Mouse (Mus musculus) left cerebral cortex, postnatal 4 days (tissue): Measurements from ENCODE around the gene Jarid2. TPM values are rescaled to one million over a fixed set of nuclear protein-coding genes. Genes with fewer than 3 reads are reported as not detected.

Experiments used
- DNase-seq: peaks from one replicate; pipeline ENCODE4 v3.0.0-alpha.2; 2022
- intact Hi-C: fragments of 180-260 bp; cut with DNase I; formaldehyde crosslinking; loops from one replicate; pipeline ENCODE4 v1.15.1; 2025
- total RNA-seq, 2 experiments: library from RNA; stranded (reverse); gene quantifications; 2 replicates each; pipeline ENCODE4 v1.2.3; 2021

Jarid2 gene
- total RNA-seq, 2 experiments from 2014 or later = 46.3 to 46.9 TPM

DNA sequence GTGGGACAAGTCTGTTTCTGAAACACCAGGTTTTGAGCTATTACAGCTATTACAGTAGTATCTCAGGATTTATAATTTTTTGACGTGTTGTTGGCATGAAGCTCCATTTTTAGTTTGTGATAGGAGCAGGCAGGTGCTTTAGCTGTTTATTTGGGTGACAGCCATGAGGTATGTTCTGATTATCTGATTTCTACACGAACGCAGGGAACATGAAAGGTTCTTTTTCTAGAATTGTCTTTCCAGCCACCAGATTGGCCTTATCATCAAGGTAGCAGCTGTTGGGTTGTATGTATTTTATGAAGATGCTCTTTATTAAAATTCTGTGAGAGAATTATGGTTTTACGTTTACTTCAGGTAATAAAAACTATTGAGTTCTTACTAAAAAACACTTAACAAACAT is 45.1 kb downstream of the Jarid2 start:
- no peak for DNase-seq
- intact Hi-C loops = no loop called here

- intact Hi-C loops = no loop called here
- no peak for DNase-seq
Observed at GRCm38 (mm10) chr13:44775396-44775795, 46.1 kb downstream of the Jarid2 start.

- intact Hi-C loops = no loop called here
- DNase-seq = no peak
Observed at GRCm38 (mm10) chr13:44780506-44780905, 51.2 kb downstream of the Jarid2 start.

GRCm38 (mm10) chr13:44781126-44781525 is 51.9 kb downstream of the Jarid2 start:
- intact Hi-C loops = no loop called here
- no peak for DNase-seq

DNA sequence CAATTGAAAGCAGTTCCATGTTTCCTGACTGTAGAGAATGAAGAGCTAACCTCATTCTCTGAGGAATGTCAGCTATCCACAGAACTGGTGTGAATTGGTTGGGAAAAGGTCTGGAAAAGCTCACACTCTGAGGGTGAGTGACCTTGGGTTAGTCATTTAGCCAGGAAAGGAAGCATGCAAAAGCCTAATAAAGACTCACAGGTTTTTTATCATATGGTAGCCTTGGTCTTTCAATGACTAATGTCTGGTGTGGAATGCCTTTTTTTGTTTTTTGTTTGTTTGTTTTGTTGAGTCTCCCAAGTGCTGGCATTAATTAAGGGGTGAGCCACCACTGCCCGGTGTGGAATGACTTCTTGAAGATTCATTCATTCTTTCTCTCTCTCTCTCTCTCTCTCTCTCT is 55.3 kb downstream of the Jarid2 start:
- no peak for DNase-seq
- intact Hi-C loops = no loop called here

- intact Hi-C loops = no loop called here
Observed at GRCm38 (mm10) chr13:44786291-44786690, 57.0 kb downstream of the Jarid2 start.

GRCm38 (mm10) chr13:44788352-44789125 is 59.3 kb downstream of the Jarid2 start:
- DNase-seq = no peak
- intact Hi-C loops = no loop called here

More at GRCm38 (mm10) chr13:44786291-44786690, 57.0 kb downstream of the Jarid2 start:
- peak; percentile 46 for DNase-seq

DNA sequence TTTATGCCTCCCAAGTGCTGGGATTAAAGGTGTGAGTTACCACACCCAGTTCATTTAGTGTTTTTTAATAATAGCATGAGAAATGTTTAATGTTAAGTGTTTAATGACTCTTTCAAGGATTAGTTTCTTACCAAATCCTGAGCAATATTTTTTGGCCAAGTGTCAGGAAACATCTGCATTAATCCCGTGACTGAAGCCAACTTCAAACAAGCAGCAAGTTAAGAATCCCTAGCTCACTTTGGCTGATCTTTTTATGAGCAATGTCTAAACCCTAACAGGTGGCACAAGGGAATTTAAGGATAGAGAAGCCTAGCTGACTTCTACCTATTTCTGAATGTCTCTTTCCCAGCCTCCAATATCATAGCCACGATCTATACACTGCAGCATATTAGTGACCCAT is 60.7 kb downstream of the Jarid2 start:
- intact Hi-C loops = no loop called here
- DNase-seq = no peak

DNA sequence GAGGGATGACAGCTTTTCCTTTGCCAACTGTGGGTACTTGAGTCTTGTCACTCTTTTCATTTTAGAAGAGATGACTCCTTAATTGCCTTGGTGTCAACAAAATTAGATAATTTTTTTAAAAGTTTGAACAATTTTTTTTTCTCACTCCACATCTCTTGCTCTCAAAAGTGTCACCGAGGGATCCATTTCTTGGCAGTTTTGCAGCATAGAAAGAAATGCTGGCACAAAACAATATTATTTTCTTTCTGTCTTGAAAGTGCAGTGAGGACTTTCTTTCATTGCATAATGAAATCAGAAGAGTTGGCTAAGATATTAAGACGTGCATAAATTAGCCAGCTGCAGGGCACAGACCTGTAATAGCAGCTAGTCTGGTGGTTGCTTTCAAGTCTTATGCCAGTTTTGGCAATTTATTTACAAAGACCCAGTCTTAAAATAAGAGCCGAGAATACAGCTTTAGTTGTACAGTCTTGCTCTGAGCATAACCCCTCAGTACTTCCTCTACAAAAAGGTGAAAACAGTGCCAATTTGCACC is 63.2 kb downstream of the Jarid2 start:
- no peak for DNase-seq
- intact Hi-C loops = no loop called here

DNA sequence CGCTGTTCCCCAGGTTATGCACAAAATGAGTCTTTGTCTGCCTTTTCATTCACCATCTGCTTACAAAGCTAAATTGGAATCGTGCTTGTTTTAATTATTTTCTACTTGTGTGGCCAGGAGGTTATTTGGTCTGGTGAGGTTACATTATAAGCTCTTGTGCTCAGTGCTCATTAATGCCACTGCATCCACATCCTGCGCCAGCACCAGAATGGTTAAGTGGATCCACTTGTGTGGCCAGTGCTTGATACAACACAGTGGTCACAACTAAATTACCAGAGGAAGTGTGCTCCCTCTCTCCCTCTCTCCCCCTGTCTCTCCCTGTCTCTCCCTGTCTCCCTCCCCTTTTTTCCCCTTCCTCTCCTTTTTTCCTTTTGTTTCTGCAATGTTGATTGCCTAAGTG is 66.6 kb downstream of the Jarid2 start:
- peak; percentile 33 for DNase-seq
- intact Hi-C loops = no loop called here

DNA sequence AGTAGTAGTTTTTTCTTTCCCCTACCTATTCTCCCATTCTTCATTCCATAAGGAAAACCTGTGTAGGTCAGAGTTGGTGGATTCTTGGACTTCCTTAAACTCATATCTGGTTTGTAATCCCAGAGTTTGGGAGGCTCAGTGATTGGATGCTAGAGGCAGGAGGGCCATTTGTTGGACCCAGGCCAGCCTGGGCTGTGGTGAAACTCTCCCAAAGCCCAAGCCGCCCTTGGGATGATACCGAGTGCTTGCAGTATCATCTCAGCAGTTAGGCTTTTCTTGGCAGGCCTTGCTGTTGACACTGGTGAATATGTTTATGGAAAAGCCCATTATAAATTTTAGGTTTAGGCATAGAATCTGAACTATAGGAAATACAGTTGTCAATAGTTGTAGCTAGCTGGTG is 67.5 kb downstream of the Jarid2 start:
- peak; percentile 72 for DNase-seq
- intact Hi-C loops = no loop called here

DNA sequence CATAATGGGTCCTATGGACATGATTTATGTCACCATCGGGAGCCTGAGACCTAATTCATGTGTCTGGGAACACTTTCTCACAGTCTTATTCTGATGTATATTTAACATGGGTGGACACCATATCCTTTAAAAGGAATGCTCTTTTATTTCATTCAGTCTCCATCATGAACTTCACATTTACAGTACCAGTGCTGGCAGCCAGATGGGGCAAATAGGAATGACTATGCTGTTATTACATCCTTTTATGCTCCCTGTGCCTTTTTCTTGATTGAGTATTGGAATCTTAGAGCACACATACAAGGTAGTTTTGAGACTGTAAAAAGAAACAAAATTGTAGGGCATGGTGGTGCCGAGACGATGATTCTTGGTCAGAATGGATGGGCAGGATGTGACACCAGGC is 69.0 kb downstream of the Jarid2 start:
- intact Hi-C loops = no loop called here
- DNase-seq = no peak

GRCm38 (mm10) chr13:44799166-44799565 is 69.9 kb downstream of the Jarid2 start:
- intact Hi-C loops = no loop called here

DNA sequence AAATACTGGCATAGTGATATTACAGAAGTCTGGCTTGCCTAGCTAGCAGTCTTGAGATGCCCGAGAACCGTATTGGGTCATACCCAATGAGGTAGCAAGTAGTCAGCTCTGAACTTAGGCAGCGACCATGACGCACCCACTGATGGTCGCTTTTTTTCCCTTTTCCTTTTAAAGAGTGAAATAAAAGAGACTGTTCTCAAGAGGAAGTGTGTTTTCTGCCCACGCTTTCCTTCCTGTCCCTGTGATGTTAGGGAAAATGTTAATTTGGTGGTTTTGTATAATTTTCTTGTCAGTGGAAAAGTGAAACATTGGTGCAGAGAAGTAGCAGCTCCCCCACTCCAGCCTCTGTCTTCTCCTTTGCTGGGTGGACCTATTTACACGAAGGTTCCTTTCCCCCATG is 70.8 kb downstream of the Jarid2 start:
- intact Hi-C loops = no loop called here
- no peak for DNase-seq

More at GRCm38 (mm10) chr13:44799166-44799565, 69.9 kb downstream of the Jarid2 start:
- DNase-seq = no peak

GRCm38 (mm10) chr13:44804876-44805275 is 75.6 kb downstream of the Jarid2 start:
- intact Hi-C loops = no loop called here
- DNase-seq = peak; percentile 59

DNA sequence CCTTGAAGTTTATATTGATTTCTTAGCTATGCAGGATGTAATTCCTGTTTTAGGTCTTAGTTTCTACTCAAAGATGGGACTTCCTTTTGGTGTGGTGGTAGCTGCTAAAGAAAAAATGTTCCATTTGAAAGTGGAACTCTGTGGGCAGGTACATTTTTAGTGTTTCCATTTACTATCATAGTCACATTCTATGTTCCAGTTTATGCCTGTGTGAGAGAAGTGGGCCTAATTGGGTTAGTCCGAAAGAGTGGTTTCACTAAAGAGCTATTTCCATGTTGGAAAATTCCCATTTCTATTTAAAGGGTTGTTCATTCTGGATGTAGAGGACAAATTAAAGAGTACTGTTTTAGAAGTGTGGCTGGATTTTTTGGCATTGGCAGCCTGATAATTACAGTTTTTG is 79.0 kb downstream of the Jarid2 start:
- DNase-seq = no peak
- intact Hi-C loops = no loop called here

GRCm38 (mm10) chr13:44811021-44811420 is 81.7 kb downstream of the Jarid2 start:
- intact Hi-C loops = no loop called here
- no peak for DNase-seq

- intact Hi-C loops = no loop called here
- no peak for DNase-seq
Observed at GRCm38 (mm10) chr13:44811601-44812000, 82.3 kb downstream of the Jarid2 start.

DNA sequence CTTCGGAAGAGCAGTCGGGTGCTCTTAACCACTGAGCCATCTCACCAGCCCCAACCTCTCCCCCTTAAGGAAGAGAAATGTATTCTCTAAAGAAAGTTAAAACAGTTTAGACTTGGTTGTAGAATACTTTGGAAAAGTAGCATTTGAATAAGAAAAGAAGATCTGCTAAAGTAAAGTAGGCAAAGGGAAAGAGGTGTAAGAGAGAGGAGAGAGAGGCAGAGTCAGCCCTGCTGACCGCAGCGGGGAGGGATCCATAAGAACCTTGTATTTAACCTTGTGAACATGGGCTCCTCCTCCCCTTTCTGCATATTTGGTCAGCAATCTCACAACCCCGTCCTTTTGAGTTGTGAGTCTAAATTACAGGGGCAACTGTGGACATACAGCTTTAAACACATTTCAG is 83.1 kb downstream of the Jarid2 start:
- intact Hi-C loops = no loop called here
- DNase-seq = no peak

DNA sequence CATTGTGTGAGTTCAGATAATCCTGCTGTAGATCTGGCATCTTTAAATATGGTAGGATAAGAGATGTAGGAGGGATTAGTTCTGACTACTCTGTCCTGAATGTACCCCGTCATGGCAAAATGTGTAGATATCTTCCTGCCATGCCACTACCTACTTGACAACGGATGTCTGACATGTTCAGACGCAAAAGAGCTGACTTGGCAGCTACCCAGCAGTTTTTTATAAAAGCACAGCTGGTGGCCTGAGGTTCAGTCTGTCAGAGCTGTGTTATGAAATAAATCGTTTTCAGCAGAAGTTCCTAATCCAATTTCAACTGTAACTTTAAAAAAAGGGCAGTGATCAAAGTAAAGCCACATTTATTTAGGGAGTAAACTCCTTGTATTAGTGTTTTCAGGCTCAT is 90.1 kb downstream of the Jarid2 start:
- DNase-seq = peak; percentile 53
- intact Hi-C loops = no loop called here

GRCm38 (mm10) chr13:44822578-44822977 is 93.3 kb downstream of the Jarid2 start:
- DNase-seq = no peak
- intact Hi-C loops = no loop called here

DNA sequence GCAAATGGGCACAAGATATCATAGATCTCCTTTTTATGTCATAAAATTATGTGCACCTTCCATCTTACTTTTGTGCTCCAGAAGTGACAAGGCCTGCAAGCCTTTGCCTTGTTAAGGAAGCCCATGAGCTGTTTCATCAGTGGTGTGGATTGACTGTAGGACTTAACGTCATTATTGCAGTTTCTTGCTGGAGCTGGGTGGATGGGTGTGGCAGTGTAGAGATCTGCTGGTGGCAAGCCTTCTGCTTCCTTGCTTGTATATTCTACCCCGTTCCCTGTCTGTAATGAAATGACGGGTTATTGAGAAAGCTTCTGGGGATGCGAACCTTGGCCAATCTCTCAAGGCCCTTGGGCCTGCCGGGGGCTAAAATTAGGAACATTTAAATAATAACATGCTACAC is 99.6 kb downstream of the Jarid2 start:
- intact Hi-C loops = no loop called here
- no peak for DNase-seq

GRCm38 (mm10) chr13:44832104-44832503 is 102.8 kb downstream of the Jarid2 start:
- DNase-seq = no peak
- intact Hi-C loops = no loop called here
